Mouse (Mus musculus) heart, adult 2 months (tissue): ENCODE results near the gene Srrd.
A peak's percentile ranks its signal among the peaks of the same experiment; 100 is the strongest.

Experiments
- CTCF ChIP-seq: fragments of 200-600 bp; IDR thresholded peaks from 2 replicates; pipeline ENCODE4 v1.8.1; 2022; ENCODE audit warnings: antibody characterized with exemption, mild to moderate bottlenecking, moderate library complexity
- EP300 ChIP-seq: fragments of 200-500 bp; IDR thresholded peaks from 2 replicates; pipeline ENCODE4 v1.6.1; 2011; ENCODE audit warnings: low read depth, low read length, control low read depth; ENCODE audit not compliant: insufficient read depth
- POLR2A ChIP-seq: fragments of 200-500 bp; IDR thresholded peaks from 2 replicates; pipeline ENCODE4 v1.6.1; 2011; ENCODE audit warnings: mild to moderate bottlenecking, low read depth, low read length, control low read depth; ENCODE audit not compliant: insufficient read depth

GRCm38 (mm10) chr5:112324637-112325545 lies 17.9 kb downstream of the Srrd start:
- TF ChIP-seq POLR2A (peak; percentile 44), CTCF (no peak), EP300 (no peak)
